Mouse (Mus musculus) kidney, postnatal 36 days (tissue): ENCODE data around the gene Rbbp8nl.

ENCODE experiments used
- DNase-seq, 2 experiments: peaks; one replicate each; pipeline ENCODE4 v3.0.0; 2021 to 2022; ENCODE audit warnings: mixed read lengths in 2 of 2

The Rbbp8nl gene

DNA sequence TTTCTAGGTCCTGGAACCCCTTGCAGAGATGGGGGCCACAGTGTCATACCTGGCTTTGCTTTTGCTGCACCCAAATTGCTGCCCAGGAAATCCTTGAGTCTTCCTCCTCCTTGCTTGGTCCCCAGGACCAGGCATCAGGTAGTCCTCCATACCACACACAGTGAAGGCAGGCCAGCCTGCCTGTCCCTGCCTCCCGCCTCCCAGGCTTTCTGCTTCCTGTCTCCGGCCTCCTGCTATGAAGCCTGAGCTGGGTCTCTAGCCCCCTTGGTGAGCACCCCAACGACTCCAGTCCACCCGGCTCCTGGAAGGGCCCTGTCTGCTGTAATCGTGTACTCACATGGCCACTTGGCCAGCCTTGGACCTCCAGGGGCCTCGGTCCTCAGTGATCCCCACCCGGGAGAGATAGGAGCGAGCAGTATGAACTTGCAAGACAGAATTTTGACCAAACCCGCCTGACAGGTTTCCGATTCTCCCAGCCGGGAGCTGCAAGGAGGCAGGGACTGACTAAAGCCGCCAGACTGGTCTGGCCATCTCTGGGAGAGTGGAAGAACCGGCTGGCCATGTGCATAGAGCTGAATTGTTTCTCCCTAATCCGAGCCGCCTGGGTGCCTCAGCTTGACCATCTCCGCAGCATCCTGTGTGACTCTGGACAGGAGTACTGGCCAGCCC, at the start of gene Rbbp8nl:
Gene Rbbp8nl, minus strand, starts transcription at position 440 of the 669 bp plus-strand sequence.
- peak; percentile 63 to 73 for DNase-seq

DNA sequence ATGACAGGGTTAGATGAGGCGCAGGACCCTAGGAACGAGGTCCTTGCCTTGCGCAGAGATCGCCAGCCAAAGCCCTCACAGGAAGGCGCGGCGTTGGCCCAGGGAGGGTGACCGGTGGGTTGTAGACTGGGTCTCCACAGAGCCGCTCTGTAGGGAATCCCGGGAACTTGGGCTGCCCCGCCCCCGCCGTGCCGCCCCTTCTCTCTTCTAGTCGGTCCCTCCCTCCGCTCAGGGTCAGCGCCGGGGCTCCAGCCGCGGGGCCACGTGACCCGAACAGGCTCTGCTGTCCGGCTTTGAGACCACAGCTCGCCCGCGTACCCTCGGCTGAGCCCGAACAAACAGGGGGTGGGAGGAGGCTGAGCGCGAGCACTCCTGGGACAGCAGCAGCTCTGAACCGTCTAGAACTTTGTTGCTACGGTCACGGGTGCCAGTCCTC, 44.9 kb upstream of the Rbbp8nl start, which contains the start of gene Gata5:
Gene Gata5, minus strand, starts transcription at position 149 of the 436 bp plus-strand sequence.
- DNase-seq = peak; percentile 43 to 56

DNA sequence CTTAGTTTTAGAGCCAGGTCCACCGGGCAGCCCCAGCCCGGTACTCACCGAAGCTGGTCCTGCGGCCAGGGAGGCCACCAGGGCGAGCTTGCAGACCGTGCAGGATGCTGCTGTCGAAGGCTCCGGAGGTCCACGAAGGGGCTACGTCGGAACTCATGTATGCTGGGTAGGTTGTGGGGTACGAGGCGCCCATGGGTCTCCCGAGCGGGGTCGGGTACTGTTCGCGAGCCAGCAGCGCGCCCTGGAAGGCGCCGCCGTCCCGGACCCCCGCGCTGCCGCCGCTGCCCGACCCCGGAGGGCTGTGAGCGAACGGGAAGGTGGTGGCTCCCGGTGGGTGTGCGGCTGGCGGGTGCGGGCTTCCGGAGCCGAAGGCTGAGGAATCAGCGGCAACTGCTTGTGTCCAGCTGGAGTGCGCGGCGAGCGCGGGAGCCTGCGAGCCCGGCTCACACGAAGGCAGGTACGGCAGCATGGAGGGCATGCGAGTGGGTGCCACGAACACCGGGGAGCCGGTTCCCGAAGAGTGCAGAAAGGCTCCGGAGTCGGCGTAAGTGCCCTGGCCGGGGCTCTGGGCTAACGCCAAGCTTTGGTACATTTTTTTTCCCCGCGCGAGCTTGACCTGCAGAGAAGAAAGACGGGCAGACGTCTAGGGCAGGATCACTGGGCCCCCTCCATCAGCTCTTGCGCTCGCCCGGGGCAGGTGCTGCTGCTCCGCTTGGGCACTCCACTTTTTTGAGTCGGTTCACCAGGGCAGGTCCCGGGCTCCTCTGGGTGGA, 44.3 kb upstream of the Rbbp8nl start:
- DNase-seq = peak in 1 of 2 experiments; percentile 20

DNA sequence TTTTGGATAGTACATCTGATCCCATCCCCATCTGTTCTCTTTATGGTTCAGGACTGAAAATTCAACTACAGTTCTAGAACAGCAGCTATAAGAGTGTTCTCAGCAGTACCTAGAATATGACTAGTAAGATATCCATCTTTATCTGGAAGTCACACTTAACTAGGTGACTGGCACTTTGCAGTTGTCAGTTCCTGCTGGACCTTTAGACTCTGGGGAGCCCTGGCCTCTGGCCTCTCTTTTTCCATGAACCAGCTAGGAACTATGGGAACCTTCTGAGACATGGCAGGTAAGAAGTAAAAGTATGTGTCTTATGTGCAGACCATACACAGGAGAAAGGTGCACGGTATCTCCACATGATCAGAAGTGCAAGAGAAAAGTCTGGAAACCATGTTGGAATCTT, 39.8 kb upstream of the Rbbp8nl start:
- DNase-seq = no peak

DNA sequence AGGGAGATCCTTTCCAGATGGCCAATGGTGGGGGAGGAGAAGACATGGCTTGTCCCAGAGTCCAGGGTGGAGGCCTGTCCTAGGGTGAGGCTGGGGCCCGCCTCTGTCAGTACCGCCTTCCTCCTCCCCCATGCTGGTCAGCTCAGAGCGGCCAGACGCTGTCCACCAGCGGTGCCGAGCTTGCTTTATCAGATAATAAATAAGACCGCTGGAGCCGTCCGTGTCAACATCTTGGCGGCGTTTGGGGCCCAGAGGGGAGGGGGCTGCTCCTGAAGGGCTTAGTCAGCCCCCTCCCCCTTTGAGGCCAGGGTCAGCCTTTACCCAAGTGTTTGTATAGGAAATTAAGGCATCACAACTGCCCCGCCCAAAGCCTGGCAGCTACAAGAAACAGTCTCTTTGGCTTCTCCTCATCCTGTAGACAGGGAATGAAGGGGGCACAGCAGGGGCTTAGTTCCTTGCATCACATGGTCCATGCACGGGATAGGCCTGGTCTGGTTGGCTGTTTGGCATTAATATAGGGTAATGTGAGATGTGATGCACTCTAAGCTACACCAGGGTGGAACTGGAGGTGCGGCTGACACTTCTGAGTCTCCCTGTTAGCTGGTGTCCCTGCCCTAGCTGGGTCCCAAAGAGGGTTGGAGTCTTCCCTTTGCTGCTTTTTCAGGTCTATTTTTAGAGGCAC, 33.1 kb upstream of the Rbbp8nl start:
- DNase-seq = no peak

DNA sequence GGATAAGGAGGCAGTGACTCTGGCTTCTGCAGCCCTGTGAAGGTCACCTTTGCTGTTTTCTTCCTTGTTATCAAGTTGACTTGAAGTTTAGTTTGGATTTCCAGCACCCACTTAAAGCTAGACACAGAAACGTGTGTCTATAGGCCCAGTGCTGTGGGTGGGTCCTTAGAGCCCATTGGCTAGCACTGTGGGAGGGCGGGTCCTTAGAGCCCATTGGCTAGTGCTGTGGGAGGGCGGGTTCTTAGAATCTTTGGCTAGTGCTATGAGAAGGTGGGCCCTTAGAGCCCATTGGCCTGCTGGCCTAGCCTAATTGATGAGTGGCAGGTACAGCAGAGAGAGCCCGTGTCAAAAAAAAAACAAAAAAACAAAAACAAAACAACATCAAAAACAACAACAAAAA, 30.5 kb upstream of the Rbbp8nl start:
- DNase-seq = no peak

DNA sequence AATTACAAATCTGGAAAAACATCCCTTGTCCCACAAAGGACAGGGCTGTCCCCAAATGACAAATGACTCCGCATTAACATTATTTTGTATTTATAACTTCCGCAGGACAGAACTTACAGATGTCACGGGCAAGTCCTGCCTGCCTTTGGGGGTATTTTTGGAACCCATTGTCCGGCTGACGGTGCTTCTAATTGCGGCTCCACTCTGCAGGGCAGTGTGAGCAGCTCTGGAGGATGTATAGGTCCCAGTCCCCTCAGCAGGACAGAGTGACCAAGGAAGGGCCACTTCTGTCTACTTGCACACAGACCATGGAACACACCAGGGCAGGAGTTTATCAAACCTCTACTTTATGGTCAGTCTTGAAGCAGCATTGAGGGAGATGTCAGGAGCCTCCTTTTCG, 27.9 kb upstream of the Rbbp8nl start:
- no peak for DNase-seq

DNA sequence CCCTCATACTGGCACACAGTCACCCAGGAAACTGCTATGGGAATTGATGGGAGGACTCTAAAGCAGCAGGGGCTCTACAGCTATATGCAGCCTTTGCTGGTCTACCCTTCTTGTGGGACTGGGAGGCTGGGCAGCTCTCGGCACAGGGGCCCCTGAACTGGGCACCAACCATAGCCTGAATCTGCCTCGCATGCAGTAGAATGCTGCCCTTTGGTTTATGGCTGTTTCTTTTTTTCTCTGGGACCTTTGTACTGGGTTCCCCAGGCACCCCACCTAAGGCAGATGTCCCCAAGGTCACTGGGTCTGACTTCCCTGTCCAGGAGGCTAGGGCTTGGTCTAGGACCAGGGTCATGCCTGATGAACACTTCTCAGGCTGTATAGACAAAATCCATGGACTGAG, 24.6 kb upstream of the Rbbp8nl start:
- DNase-seq = no peak

DNA sequence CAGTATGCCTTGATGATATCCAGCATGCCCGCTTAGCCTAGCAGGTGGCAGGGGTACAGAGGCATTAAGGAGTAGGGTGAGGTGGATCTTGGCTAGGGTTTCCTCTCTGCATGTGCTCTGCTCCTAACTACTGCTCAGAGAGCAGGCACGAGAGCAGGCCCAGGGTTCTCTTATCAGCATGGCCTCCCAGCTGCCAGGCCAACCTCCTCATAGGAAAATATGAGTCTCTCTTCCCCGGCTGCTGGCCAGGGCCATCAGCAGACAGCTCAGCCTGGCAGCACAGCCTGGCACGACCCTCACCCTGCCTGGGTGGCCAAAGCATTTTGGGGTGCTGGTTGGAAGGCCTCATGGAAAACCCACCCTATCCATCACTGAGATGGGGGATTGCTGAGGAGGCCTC, 21.5 kb upstream of the Rbbp8nl start:
- no peak for DNase-seq

DNA sequence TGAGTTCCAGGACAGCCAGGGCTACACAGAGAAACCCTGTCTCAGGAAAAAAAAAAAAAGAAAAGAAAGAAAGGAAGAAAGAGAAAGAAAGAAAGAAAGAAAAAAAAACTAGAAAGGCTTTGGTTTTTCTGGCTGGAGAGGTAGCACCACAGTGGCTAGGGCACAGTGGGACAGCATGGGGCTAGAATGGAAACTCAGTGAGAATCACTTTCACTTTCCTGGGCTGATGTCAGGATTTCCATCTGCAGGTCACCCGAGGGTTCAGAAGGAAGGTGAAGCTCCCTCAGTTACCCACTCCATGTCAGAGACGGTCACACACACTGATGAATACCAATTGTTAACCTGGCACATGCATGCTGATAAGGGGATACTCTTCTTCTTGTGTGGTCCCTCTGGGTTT, 18.0 kb upstream of the Rbbp8nl start:
- DNase-seq = no peak

DNA sequence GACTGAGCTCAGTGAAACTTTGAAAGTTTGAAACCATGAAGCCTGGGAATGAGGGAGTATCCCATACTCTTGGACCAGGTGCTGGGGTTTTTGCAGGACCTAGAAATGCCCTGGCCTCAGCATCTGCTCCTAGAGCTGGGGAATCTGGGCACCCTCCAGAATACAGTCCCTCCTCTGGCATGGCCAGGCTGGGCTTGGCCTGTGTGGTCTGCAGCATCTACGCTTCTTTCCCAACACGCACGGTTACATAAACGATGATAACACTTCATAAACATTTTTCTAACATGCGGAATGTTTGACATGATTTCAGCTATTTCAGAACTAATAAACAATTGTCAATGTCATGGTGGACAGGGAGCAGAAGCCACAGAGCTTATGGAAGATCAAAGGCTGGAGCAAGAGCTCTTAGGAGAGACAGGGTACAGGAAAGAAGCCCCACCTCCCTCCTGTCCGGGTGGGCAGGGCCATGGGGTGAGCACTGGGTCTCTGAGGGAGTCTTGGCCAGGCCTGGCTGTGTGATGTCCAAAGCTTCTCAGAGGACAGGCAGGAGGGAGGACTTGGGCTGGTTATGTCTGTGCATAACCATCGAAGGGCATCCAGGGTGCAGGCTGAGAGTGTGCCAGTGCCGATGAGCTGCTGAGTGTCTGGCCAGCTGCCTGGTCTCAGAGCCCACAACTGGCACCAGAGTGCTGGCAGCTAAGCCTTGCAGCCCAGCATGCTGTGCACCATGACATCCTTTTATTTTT, 16.9 kb upstream of the Rbbp8nl start:
- no peak for DNase-seq

DNA sequence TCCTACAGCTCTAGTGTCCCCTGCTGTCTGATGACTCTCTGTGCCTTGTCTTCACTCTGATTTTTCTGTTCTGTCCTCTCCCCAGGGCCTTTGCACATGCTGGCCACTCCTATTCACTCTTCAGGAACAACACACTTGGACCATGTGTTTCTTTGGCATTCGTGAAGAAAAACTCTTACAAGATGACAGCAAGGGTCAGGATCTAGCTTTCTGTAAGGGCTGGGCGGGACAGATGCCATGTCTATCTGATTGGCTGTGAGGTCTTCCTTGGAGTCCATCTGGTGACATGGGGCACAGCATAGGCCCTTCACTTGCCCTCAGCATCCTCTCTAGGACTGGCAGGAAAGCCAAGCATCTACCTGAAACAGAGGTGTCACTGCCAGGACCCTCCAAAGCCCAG, 16.3 kb upstream of the Rbbp8nl start:
- no peak for DNase-seq

DNA sequence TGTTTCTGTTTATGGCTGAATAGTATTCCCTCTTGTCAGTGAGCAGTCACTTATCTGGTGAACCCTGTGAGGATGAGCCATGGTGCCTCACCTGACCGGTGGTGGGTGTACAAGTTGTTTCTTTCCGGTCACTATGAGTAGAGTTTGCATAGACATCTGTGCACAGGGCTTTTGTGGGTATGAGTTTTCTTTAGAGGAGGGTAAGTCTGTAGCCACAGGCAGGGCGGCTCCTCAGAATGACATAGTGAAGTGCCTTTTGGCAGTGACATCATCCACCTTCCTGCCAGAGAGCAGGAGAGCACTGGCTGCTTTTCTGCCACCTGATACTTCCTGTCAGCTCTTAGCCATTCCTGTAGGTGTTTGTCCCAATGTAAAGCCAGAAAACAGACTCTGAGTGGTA, 15.8 kb upstream of the Rbbp8nl start:
- no peak for DNase-seq

DNA sequence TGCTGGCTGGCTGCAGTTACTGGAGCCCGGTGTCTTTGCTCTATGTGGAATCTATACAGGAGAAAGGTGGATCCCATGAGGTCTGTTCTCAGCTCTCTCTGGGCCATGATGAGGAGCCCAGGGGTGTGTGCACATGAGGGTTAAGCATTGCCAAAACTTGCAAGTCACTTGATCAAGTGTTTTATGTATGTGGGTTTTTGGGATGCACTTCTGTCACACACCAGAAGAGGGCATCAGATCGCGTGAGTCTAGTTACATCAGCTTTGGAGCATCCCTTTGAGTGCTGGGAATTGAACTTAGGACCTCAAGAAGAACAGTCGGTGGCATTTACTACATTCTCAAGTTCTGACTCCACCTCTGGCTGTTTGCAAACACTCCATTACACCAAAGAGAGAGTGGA, 14.9 kb upstream of the Rbbp8nl start:
- no peak for DNase-seq

DNA sequence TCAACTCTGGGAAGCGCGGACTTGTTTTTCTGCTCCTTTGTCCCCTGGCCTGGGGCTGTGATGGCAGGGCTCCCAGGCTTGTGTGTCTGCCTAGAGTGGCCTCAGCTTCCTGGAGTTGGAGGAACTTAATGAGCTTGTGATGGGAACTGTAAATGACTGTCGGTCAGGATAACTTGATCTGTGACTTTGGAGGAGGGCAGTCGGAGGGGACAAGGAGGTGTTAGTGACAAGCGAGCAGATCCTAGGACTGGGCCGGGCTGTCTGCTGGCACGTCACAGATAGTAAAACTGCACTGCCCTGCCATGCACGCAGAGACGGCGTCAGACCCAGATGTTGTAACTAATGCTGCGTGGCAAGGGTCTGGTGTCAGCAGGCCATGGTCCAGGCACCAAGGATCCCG, 13.8 kb upstream of the Rbbp8nl start:
- no peak for DNase-seq

DNA sequence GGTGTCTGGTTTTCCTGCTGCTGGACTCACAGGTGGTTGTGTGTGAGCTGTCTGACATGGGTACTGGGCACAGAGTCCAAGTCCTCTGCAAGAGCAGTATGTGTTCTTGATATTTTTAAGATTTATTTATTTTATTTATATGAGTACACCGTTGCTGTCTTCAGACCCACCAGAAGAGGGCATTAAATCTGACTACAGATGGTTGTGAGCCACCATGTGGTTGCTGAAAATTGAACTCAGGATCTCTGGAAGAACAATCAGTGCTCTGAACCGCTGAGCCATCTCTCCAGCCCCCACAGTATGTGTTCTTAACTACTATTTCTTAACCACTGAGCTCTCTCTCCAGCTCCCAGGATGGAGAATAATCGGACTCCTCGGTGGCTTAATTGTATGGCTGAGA, 12.5 kb upstream of the Rbbp8nl start:
- DNase-seq = no peak

DNA sequence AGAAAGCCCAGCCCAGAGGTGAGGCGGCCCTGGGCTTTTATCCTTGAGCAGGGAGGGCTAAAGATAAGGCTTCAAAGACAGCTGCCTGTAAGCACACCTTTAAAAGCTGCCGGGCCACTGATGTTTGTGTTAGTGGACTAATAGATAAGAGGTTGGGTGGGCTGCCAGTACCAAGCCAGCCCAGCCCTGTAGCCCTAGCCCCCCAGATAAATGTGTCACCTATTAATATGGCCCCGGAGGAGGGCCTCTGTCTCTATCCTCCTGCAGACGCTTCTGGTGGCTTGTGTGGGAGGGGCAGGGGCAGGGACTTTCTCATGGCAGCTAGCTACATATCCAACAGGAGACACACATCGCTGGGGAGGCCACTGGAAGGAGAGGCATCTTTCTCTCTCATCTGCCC, 11.1 kb upstream of the Rbbp8nl start:
- DNase-seq = no peak

DNA sequence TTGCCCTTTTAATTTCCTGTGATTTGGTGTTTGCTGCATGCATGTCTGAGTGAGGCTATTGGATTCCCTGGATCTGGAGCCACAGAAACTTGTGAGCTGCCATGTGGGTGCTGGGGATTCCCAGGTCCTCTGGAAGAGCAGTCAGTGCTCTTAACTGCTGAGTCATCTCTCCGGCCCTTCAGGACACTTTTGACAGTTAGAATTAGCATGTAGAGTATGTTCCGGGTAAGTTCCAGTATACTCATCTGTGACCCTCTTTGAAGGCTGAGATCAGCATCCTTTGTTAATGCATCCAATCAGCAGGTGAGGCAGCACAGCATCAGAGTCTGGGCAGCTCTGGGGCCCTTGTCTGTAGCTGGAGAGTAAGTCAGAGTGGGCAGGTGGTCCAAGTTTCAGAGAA, 10.6 kb upstream of the Rbbp8nl start:
- DNase-seq = no peak

DNA sequence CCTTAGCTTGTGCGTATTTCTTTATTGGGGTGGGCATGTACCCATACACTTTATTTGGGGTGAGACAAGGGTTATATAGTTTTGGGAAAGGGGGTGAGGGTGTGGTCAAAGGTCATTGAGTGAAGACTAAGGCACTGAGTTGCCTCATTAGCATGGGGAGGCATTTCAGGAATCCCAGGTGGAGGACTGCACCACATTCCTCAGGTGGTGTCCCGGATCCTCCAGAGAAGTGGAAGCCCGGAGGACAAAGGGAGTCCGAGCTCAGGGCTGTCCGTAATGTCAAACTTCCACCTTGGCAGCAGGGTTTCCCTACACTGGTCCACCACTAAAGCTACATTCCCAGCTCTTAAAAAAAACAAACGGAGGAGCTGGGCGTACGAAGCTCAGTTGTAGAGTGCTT, 3.2 kb upstream of the Rbbp8nl start:
- DNase-seq = no peak

DNA sequence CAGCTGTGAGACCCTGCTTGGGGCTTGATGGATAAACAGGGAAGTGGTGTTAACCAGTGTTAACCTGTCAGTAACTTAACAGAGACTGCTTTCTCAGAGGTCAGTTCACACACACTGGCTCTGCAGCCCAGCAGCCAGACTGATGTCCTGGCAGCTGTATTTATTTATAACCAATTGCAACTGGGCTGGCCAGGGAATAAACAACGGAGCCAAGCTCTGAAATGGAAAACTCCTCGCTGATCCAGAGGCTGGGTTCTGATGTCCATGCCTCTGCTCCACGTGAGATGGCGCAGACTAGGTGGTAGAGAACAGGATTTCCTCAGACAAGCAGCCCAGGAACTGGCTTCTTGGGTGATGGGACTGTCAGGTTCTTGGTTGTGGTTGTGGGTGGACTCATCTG, 2.3 kb upstream of the Rbbp8nl start:
- no peak for DNase-seq

DNA sequence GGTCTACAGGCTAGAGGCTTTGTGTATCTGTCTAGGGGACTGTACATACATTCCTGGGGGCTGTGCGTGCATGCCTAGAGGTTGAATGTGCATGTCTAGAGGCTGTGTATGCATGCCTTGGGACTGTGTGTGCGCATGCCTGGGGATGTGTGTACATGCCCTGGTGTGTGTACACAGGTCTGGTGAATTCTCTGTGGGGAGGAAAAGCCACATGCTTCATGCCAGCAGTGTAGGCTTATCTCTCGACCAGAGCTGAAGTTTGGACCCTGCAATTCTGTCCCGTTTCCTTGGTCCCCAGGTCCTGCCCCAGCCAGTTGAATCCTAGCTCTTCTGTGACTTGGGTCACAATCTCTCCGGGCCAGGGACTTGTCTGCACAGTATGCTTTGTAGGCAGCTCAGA, 1.9 kb upstream of the Rbbp8nl start:
- DNase-seq = no peak

DNA sequence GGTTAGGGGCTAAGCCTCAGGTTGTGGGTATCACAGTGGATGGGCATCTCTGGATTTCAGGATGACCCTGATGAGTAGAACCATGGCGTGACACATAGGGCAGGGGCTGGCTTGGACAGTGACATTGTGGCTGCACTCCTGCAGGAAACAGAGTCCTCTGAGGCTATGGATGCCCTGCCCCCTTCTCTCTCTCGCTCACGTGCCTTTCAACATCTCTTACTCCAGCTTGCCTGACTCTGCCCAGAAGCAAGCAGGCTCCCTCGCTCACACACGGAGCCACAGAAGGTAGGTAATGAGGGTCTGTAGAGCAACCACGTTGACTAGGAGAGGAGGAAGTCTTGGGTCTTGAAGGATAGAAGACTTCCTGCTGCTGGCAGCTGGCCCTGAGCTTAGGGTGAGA, 824 bp upstream of the Rbbp8nl start:
- no peak for DNase-seq

DNA sequence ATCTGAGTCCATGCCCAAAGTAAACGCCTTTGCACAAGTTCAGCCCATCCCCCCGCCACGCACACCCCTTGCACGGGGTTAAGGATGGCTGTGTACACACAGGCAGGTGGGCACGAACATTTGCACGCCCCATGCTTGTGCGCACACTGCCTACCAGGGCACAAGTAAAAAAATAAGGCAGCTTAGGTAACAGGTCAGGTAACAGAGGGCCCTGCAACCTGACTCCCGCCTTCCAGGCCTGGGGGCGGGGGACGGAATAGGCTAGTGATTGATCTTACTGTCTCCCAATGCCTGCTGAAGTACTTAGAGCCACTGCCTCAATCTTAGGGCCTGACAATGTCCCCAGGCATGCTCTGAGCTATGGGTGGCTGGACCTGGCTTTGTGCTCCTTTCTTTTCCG, 713 bp downstream of the Rbbp8nl start:
- DNase-seq = no peak
